Mouse (Mus musculus) forebrain, embryonic 12.5 days (tissue): ENCODE measurements around the gene Bap1. TPM values are rescaled to one million over a fixed set of nuclear protein-coding genes. Genes with fewer than 3 reads are reported as not detected.

ENCODE experiments used
- ATAC-seq: fragments of 200-750 bp; cut with Nextera tagmentation; 2 replicates; pipeline ENCODE4 v1.8.0; 2017; ENCODE audit warnings: moderate TSS enrichment; ENCODE audit not compliant: low FRiP score
- H3K27ac ChIP-seq: fragments of 300-500 bp; sonication (generic); 2 replicates; pipeline ENCODE4 v1.5.1; 2016; ENCODE audit warnings: mild to moderate bottlenecking
- H3K27me3 ChIP-seq: fragments of 300-500 bp; sonication (generic); 2 replicates; pipeline ENCODE4 v1.6.1; 2016; ENCODE audit warnings: mild to moderate bottlenecking
- H3K36me3 ChIP-seq: fragments of 300-500 bp; sonication (generic); replicated peaks from 2 replicates; pipeline ENCODE4 v1.6.1; 2016; ENCODE audit warnings: mild to moderate bottlenecking
- H3K4me1 ChIP-seq: fragments of 300-500 bp; sonication (generic); 2 replicates; pipeline ENCODE4 v1.6.1; 2016
- H3K4me2 ChIP-seq: fragments of 300-500 bp; sonication (generic); 2 replicates; pipeline ENCODE4 v1.6.1; 2016; ENCODE audit warnings: mild to moderate bottlenecking, moderate library complexity
- H3K4me3 ChIP-seq: fragments of 300-500 bp; sonication (generic); replicated peaks from 2 replicates; pipeline ENCODE4 v1.5.1; 2016; ENCODE audit warnings: mild to moderate bottlenecking
- H3K9ac ChIP-seq: fragments of 300-500 bp; sonication (generic); 2 replicates; pipeline ENCODE4 v1.6.1; 2016; ENCODE audit warnings: mild to moderate bottlenecking
- H3K9me3 ChIP-seq: fragments of 300-500 bp; sonication (generic); 2 replicates; pipeline ENCODE4 v1.6.1; 2016
- WGBS: fragments of 180-500 bp; shearing (Covaris S2); methylation state at CpG from one replicate; pipeline ENCODE4 v1.1.7; 2016; 5-methylcytosine and 5-hydroxymethylcytosine counted together
- polyA plus RNA-seq: library from polyadenylated mRNA; unstranded; fragments of >200 nt; fragmentation: Nextera tagmentation; extraction: Ambion mirVana; gene quantifications from 2 replicates; pipeline ENCODE4 v1.2.1, GENCODE M21; 2016

The Bap1 gene
- polyA plus RNA-seq, 1 experiment from 2014 or later: 130 TPM

GRCm38 (mm10) chr14:31268301-31269001 is 17.2 kb downstream of the Bap1 start:
- Histone ChIP-seq H3K4me1 (peaks cover 24% of the 10 kb centered on the region), H3K4me3 (peak overlapping the region; percentile 23; the same call in 1 of the 2 replicates), H3K27ac (peak overlapping the region; percentile 79), H3K9ac (0 out of 2 replicates have a peak overlapping the region, but pooled peaks have one; percentile 26), H3K27me3 (no peaks in the 10 kb centered on the region), H3K36me3 (no peaks in the 10 kb centered on the region), H3K4me2 (peak overlapping the region; percentile 51), H3K9me3 (no peaks in the 10 kb centered on the region)
- 37% methylated on average over 9 of the region's 9 CpGs for WGBS
- peak; percentile 75 for ATAC-seq

- 20% methylated on average over 22 of the region's 28 CpGs for WGBS
- H3K27me3 ChIP-seq: no peaks in the 10 kb centered on the region
- H3K4me2 ChIP-seq: peak overlapping the region; percentile 51
- peak overlapping the region; percentile 26 for H3K9ac ChIP-seq
- H3K4me3 ChIP-seq: peak overlapping the region; percentile 23
- H3K36me3 ChIP-seq: no peaks in the 10 kb centered on the region
- peak overlapping the region; percentile 79 for H3K27ac ChIP-seq
- no peaks in the 10 kb centered on the region for H3K9me3 ChIP-seq
- ATAC-seq: peak; percentile 80
- peaks cover 24% of the 10 kb centered on the region for H3K4me1 ChIP-seq
Observed at GRCm38 (mm10) chr14:31269456-31270100, 18.3 kb downstream of the Bap1 start.

DNA sequence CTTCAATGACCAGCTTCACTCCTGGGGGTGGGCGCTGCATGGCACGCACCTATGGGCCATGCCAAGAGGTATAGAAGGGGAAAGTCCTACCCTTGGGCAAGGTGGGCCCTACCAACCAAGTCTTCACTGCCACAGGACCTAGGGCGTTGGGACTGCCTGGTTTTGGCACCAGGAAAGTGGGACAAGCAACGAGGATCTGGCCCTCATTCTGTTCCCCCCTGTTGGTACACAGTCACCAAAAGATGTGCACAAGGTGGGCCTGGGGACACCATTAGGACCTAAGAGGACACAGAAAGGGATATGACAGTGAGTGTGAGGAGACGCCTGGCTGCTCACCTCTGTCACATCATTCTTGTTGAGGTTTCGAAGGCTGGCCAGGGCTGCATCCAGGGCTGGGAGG is 19.9 kb downstream of the Bap1 start:
- 92% methylated on average over 6 of the region's 6 CpGs for WGBS
- no peak for ATAC-seq
- no peak overlapping the region for H3K27ac ChIP-seq

GRCm38 (mm10) chr14:31272164-31272563 is 20.9 kb downstream of the Bap1 start:
- Histone ChIP-seq H3K36me3 (no peaks in the 10 kb centered on the region), H3K4me1 (peaks cover 24% of the 10 kb centered on the region), H3K9ac (no peak overlapping the region), H3K9me3 (no peaks in the 10 kb centered on the region), H3K27me3 (no peaks in the 10 kb centered on the region), H3K27ac (no peak overlapping the region), H3K4me3 (no peak overlapping the region), H3K4me2 (no peak overlapping the region)
- WGBS: 26% methylated on average over 7 of the region's 7 CpGs
- ATAC-seq: no peak

More for the DNA sequence above, 19.9 kb downstream of the Bap1 start:
- peaks cover 24% of the 10 kb centered on the region for H3K4me1 ChIP-seq
- no peaks in the 10 kb centered on the region for H3K27me3 ChIP-seq
- H3K4me2 ChIP-seq: no peak overlapping the region
- H3K4me3 ChIP-seq: no peak overlapping the region
- no peak overlapping the region for H3K9ac ChIP-seq
- no peaks in the 10 kb centered on the region for H3K9me3 ChIP-seq
- no peaks in the 10 kb centered on the region for H3K36me3 ChIP-seq

DNA sequence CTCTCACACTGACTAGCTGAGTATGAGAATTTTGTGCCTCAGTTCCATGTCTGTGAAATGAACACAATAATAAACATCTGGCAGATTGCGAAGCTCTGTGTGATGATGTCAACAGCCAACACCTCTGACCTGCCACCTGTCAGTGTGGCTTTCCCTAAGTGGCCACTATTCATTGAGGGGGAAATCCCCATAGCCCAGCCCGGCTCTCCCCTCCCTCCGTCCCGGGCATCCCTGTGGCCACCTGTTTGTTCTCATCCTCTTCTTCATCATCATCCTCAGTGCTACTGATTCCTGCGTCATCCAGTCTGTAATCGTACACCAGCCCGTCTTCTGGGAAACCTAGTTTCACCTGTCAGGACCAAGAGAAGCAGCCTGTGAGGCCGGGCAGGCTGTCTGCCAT is 34.5 kb downstream of the Bap1 start:
- no peak for ATAC-seq
- no peak overlapping the region for H3K4me2 ChIP-seq
- no peaks in the 10 kb centered on the region for H3K36me3 ChIP-seq
- H3K9me3 ChIP-seq: no peaks in the 10 kb centered on the region
- H3K4me1 ChIP-seq: no peaks in the 10 kb centered on the region
- no peaks in the 10 kb centered on the region for H3K27me3 ChIP-seq
- WGBS: 89% methylated on average over 8 of the region's 8 CpGs
- no peak overlapping the region for H3K4me3 ChIP-seq
- no peak overlapping the region for H3K27ac ChIP-seq
- no peak overlapping the region for H3K9ac ChIP-seq

Other genes with a start within 250 kb of the Bap1 start
- 262 and 276 TPM in 2 replicates for gene Spcs1, start 249.8 kb upstream of the Bap1 start, polyA plus RNA-seq
- 176 and 189 TPM in 2 replicates for gene Pbrm1, start 232.3 kb upstream of the Bap1 start, polyA plus RNA-seq
- 98.7 and 107 TPM in 2 replicates for gene Gnl3, start 232.3 kb upstream of the Bap1 start, polyA plus RNA-seq
- 54.6 and 67.9 TPM in 2 replicates for gene Smim4, start 122.5 kb upstream of the Bap1 start, polyA plus RNA-seq
- 406 and 410 TPM in 2 replicates for gene Nt5dc2, start 120.4 kb upstream of the Bap1 start, polyA plus RNA-seq
- gene Stab1, start 82.8 kb upstream of the Bap1 start, polyA plus RNA-seq: 23.1 and 26.1 TPM in 2 replicates
- gene Tnnc1, start 43.1 kb upstream of the Bap1 start, polyA plus RNA-seq: 1.6 and 2.1 TPM in 2 replicates
- 439 and 446 TPM in 2 replicates for gene Nisch, start 34.5 kb upstream of the Bap1 start, polyA plus RNA-seq
- 0.86 and 0.93 TPM in 2 replicates for gene Sema3g, start 33.6 kb upstream of the Bap1 start, polyA plus RNA-seq
- 14.8 and 15.8 TPM in 2 replicates for gene Phf7, start 133 bp upstream of the Bap1 start, polyA plus RNA-seq
- 7.3 and 8.0 TPM in 2 replicates for gene Dnah1, start 72.4 kb downstream of the Bap1 start, polyA plus RNA-seq
- gene Capn7, start 85.2 kb downstream of the Bap1 start, polyA plus RNA-seq: 46.8 and 47.5 TPM in 2 replicates
- gene Sh3bp5, start 184.6 kb downstream of the Bap1 start, polyA plus RNA-seq: 37.7 and 39.1 TPM in 2 replicates
- 21.6 and 22.8 TPM in 2 replicates for gene Eaf1, start 242.9 kb downstream of the Bap1 start, polyA plus RNA-seq
- gene Mettl6, start 243.6 kb downstream of the Bap1 start, polyA plus RNA-seq: 73.5 and 78.9 TPM in 2 replicates